Mouse (Mus musculus) lung, embryonic 16.5 days (tissue): ENCODE results near the gene Zcchc17. TPM values are rescaled to one million over a fixed set of nuclear protein-coding genes. Genes with fewer than 3 reads are reported as not detected.

Source experiments
- ATAC-seq: fragments of 200-750 bp; cut with Nextera tagmentation; 2 replicates; pipeline ENCODE4 v1.8.0; 2017; ENCODE audit warnings: low read depth, mild to moderate bottlenecking, moderate library complexity
- H3K27ac ChIP-seq: fragments of 300-500 bp; sonication (generic); 2 replicates; pipeline ENCODE4 v1.5.1; 2014; ENCODE audit warnings: mild to moderate bottlenecking, control low read depth, low read length
- H3K27me3 ChIP-seq: fragments of 300-500 bp; sonication (generic); 2 replicates; pipeline ENCODE4 v1.6.1; 2014; ENCODE audit warnings: low read depth, low read length, mixed read lengths; ENCODE audit not compliant: control insufficient read depth, insufficient read depth
- H3K36me3 ChIP-seq: fragments of 300-500 bp; sonication (generic); 2 replicates; pipeline ENCODE4 v1.6.1; 2014; ENCODE audit warnings: low read length; ENCODE audit not compliant: control insufficient read depth, insufficient read depth
- H3K4me1 ChIP-seq: fragments of 300-500 bp; sonication (generic); replicated peaks from 2 replicates; pipeline ENCODE4 v1.6.1; 2014; ENCODE audit warnings: low read length, mixed read lengths; ENCODE audit not compliant: control insufficient read depth, insufficient read depth
- H3K4me2 ChIP-seq: fragments of 300-500 bp; sonication (generic); 2 replicates; pipeline ENCODE4 v1.6.1; 2014; ENCODE audit warnings: low read depth, low read length, control low read depth
- H3K4me3 ChIP-seq: fragments of 300-500 bp; sonication (generic); 2 replicates; pipeline ENCODE4 v1.5.1; 2014; ENCODE audit warnings: mild to moderate bottlenecking, low read length, control low read depth
- H3K9ac ChIP-seq: fragments of 300-500 bp; sonication (generic); 2 replicates; pipeline ENCODE4 v1.6.1; 2014; ENCODE audit warnings: low read length, control low read depth
- H3K9me3 ChIP-seq: fragments of 300-500 bp; sonication (generic); 2 replicates; pipeline ENCODE4 v1.6.1; 2016; ENCODE audit warnings: low read length; ENCODE audit not compliant: control insufficient read depth
- whole genome bisulfite sequencing: fragments of 180-500 bp; shearing (Covaris S2); extraction: QIAGEN DNeasy Blood & Tissue Kit; methylation state at CpG from one replicate; pipeline ENCODE4 v1.1.7; 2014; 5-methylcytosine and 5-hydroxymethylcytosine counted together
- polyA plus RNA-seq: library from polyadenylated mRNA; unstranded; fragments of >200 nt; fragmentation: Nextera tagmentation; extraction: Ambion mirVana; gene quantifications from 2 replicates; pipeline ENCODE4 v1.2.1, GENCODE M21; 2015

Gene Zcchc17
- polyA plus RNA-seq, 1 experiment from 2014 or later = 72.0 TPM

- no peak overlapping the region for H3K27ac ChIP-seq
- no peak for ATAC-seq
- H3K4me2 ChIP-seq = no peak overlapping the region
- peaks cover 21% of the 10 kb centered on the region for H3K27me3 ChIP-seq
- H3K9ac ChIP-seq = no peak overlapping the region
- H3K4me1 ChIP-seq = peaks cover 24% of the 10 kb centered on the region
- 77% methylated on average over 3 of the region's 3 CpGs for WGBS
- H3K36me3 ChIP-seq = peaks cover 2% of the 10 kb centered on the region; the same call in 1 of the 2 replicates
- no peaks in the 10 kb centered on the region for H3K9me3 ChIP-seq
- no peak overlapping the region for H3K4me3 ChIP-seq
These were observed 47.2 kb downstream of the Zcchc17 start for GRCm38 (mm10) chr4:130312526-130312925.

GRCm38 (mm10) chr4:130309254-130309653 lies 50.5 kb downstream of the Zcchc17 start:
- no peak for ATAC-seq
- no peak overlapping the region for H3K9ac ChIP-seq
- no peaks in the 10 kb centered on the region for H3K9me3 ChIP-seq
- H3K4me3 ChIP-seq = peak overlapping the region; percentile 56
- 47% methylated on average over 8 of the region's 8 CpGs for WGBS
- peaks cover 28% of the 10 kb centered on the region for H3K27me3 ChIP-seq
- H3K4me2 ChIP-seq = peak overlapping the region; percentile 96
- peaks cover 8% of the 10 kb centered on the region for H3K4me1 ChIP-seq
- peaks cover 2% of the 10 kb centered on the region; the same call in 1 of the 2 replicates for H3K36me3 ChIP-seq
- no peak overlapping the region for H3K27ac ChIP-seq

GRCm38 (mm10) chr4:130308231-130309081 lies 51.3 kb downstream of the Zcchc17 start, which contains the start of the genes Fabp3 and Gm10570:
Gene Fabp3, plus strand, starts transcription at chr4:130308595.
Gene Gm10570, minus strand, starts transcription at chr4:130308674.
- peaks cover 28% of the 10 kb centered on the region for H3K27me3 ChIP-seq
- peak; percentile 42 for ATAC-seq
- peak within 1 kb of the TSS; percentile 8; the same call in 1 of the 2 replicates for H3K9ac ChIP-seq
- no peaks in the 10 kb centered on the region for H3K9me3 ChIP-seq
- WGBS = under 1% methylated on average over 52 of the region's 52 CpGs
- H3K27ac ChIP-seq = no peak within 1 kb of the TSS
- H3K4me1 ChIP-seq = peaks cover 8% of the 10 kb centered on the region
- peak within 1 kb of the TSS; percentile 56 for H3K4me3 ChIP-seq
- H3K36me3 ChIP-seq = no peaks in the 10 kb centered on the region
- peak within 1 kb of the TSS; percentile 96 for H3K4me2 ChIP-seq

- H3K9ac ChIP-seq = peak overlapping the region; percentile 8; the same call in 1 of the 2 replicates
- ATAC-seq = peak; percentile 70
These were observed 51.9 kb downstream of the Zcchc17 start for GRCm38 (mm10) chr4:130307851-130308230.

GRCm38 (mm10) chr4:130306796-130307630 lies 52.7 kb downstream of the Zcchc17 start:
- H3K9me3 ChIP-seq = no peaks in the 10 kb centered on the region
- H3K27ac ChIP-seq = no peak overlapping the region
- no peak for ATAC-seq
- 69% methylated on average over 10 of the region's 10 CpGs for WGBS
- H3K4me1 ChIP-seq = peaks cover 8% of the 10 kb centered on the region
- no peak overlapping the region for H3K9ac ChIP-seq
- H3K27me3 ChIP-seq = peaks cover 28% of the 10 kb centered on the region
- H3K4me3 ChIP-seq = no peak overlapping the region
- H3K36me3 ChIP-seq = no peaks in the 10 kb centered on the region
- H3K4me2 ChIP-seq = peak overlapping the region; percentile 96

More at GRCm38 (mm10) chr4:130307851-130308230, 51.9 kb downstream of the Zcchc17 start:
- Histone ChIP-seq H3K27ac (no peak overlapping the region), H3K4me2 (peak overlapping the region; percentile 96), H3K4me3 (peak overlapping the region; percentile 56), H3K36me3 (no peaks in the 10 kb centered on the region), H3K27me3 (peaks cover 28% of the 10 kb centered on the region), H3K4me1 (peaks cover 8% of the 10 kb centered on the region), H3K9me3 (no peaks in the 10 kb centered on the region)
- 0% methylated on average over 23 of the region's 23 CpGs for WGBS

GRCm38 (mm10) chr4:130304746-130305145 lies 55.0 kb downstream of the Zcchc17 start:
- no peak overlapping the region for H3K4me2 ChIP-seq
- H3K36me3 ChIP-seq = no peaks in the 10 kb centered on the region
- 27% methylated on average over 3 of the region's 3 CpGs for WGBS
- H3K4me3 ChIP-seq = no peak overlapping the region
- H3K27me3 ChIP-seq = peaks cover 24% of the 10 kb centered on the region
- H3K27ac ChIP-seq = no peak overlapping the region
- peaks cover 8% of the 10 kb centered on the region for H3K4me1 ChIP-seq
- ATAC-seq = no peak
- H3K9ac ChIP-seq = no peak overlapping the region
- H3K9me3 ChIP-seq = no peaks in the 10 kb centered on the region

- 41% methylated on average over 12 of the region's 12 CpGs for WGBS
- H3K4me2 ChIP-seq = no peak overlapping the region
- H3K27ac ChIP-seq = no peak overlapping the region
- H3K4me1 ChIP-seq = no peaks in the 10 kb centered on the region
- ATAC-seq = no peak
- no peak overlapping the region for H3K9ac ChIP-seq
- no peaks in the 10 kb centered on the region for H3K36me3 ChIP-seq
- no peaks in the 10 kb centered on the region for H3K9me3 ChIP-seq
- no peak overlapping the region for H3K4me3 ChIP-seq
- H3K27me3 ChIP-seq = peaks cover 6% of the 10 kb centered on the region
These were observed 57.4 kb downstream of the Zcchc17 start for GRCm38 (mm10) chr4:130302285-130302870.

- H3K9ac ChIP-seq = no peak overlapping the region
These were observed 60.1 kb downstream of the Zcchc17 start for GRCm38 (mm10) chr4:130299629-130300018.

More at GRCm38 (mm10) chr4:130299629-130300018, 60.1 kb downstream of the Zcchc17 start:
- Histone ChIP-seq H3K27me3 (no peaks in the 10 kb centered on the region), H3K36me3 (no peaks in the 10 kb centered on the region), H3K27ac (no peak overlapping the region), H3K4me1 (0 out of 2 replicates have a peak, but pooled peaks cover 3% of the 10 kb centered on the region), H3K4me3 (no peak overlapping the region), H3K9me3 (no peaks in the 10 kb centered on the region), H3K4me2 (no peak overlapping the region)
- no peak for ATAC-seq
- WGBS = 74% methylated on average over 8 of the region's 8 CpGs
